8 mouse cellular contexts compared by ENCODE assay signal in the genomic region with DNA sequence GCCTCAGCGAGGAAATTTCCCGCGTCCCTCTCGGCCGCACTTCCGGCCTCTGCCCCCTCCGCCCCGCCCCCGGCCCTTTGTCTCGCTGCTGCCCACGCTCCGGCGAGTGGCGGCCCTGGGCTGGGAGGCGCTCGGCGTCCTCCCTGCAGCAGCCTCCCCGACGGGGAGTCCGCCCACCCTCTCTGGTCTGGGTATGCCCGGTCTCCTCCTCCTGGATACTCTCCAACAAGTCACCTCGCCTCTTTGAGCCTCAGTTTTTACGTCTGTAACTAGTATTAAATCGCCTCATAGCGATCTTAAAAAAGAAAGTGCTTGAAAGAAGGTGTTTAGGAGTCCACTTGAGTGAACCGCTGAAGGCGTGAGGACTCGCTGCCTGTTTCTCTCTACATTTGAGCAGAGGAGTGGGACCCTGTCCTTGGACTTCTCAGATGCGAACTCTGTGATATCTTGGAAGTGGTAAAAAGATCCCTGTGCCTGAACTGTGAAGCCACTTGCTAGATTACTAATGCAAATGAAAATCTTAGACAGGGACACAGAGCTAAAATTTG. TPM values are rescaled to one million over a fixed set of nuclear protein-coding genes. Genes with fewer than 3 reads are reported as not detected.
DNase-seq lines count a peak whose midpoint lies in the region; ATAC-seq lines count a peak whose summit lies in the region.

Gene Gprin1 (minus strand): TSS at position 11 of the 548 bp plus-strand sequence.

- H3K4me3 ChIP-seq in heart, embryonic 14.5 days (ENCODE audit: control insufficient read depth in 1 of 2, insufficient read depth in 1 of 2, low read depth in 1 of 2, low read length in 2 of 2), result peak within 1 kb of the TSS; percentile 51
- peak within 1 kb of the TSS; percentile 68 for H3K4me3 ChIP-seq in forebrain, embryonic 13.5 days
- H3K4me3 ChIP-seq in limb, embryonic 12.5 days (replicated peaks), result peak within 1 kb of the TSS; percentile 57

- H3K36me3 ChIP-seq in heart, embryonic 14.5 days (ENCODE audit: control insufficient read depth, insufficient read depth, low read length), result no peaks in the 10 kb centered on the region
- H3K36me3 ChIP-seq in forebrain, embryonic 13.5 days (ENCODE audit: poor library complexity, severe bottlenecking), result no peaks in the 10 kb centered on the region; the same call in 1 of the 2 replicates
- H3K36me3 ChIP-seq in limb, embryonic 12.5 days, result no peaks in the 10 kb centered on the region

- peaks cover 73% of the 10 kb centered on the region for H3K27me3 ChIP-seq in heart, embryonic 14.5 days (ENCODE audit: control insufficient read depth, insufficient read depth, low read length)
- peaks cover 27% of the 10 kb centered on the region for H3K27me3 ChIP-seq in forebrain, embryonic 13.5 days
- H3K27me3 ChIP-seq in limb, embryonic 12.5 days, result peaks cover 85% of the 10 kb centered on the region

- H3K4me1 ChIP-seq in heart, embryonic 14.5 days (ENCODE audit: control insufficient read depth in 2 of 2, insufficient read depth in 2 of 2, low read length in 2 of 2), result peaks cover 0 to 11% of the 10 kb centered on the region in 2 experiments; a peak in 2 of 4 replicates
- peaks cover 62% of the 10 kb centered on the region for H3K4me1 ChIP-seq in forebrain, embryonic 13.5 days
- peaks cover 10% of the 10 kb centered on the region; the same call in 1 of the 2 replicates for H3K4me1 ChIP-seq in limb, embryonic 12.5 days (replicated peaks)

- no peak within 1 kb of the TSS for H3K27ac ChIP-seq in heart, embryonic 14.5 days (replicated peaks in 1 of 2; ENCODE audit: control insufficient read depth in 1 of 2, insufficient read depth in 1 of 2, low read depth in 2 of 2, low read length in 2 of 2)
- H3K27ac ChIP-seq in forebrain, embryonic 13.5 days, result peak within 1 kb of the TSS; percentile 85
- H3K27ac ChIP-seq in limb, embryonic 12.5 days, result no peak within 1 kb of the TSS

- intact Hi-C loops in heart, postnatal 36 days (cut with DNase I), result no loop called here

- 3% methylated on average over 23 of the region's 29 CpGs for WGBS in heart, embryonic 14.5 days
- WGBS in forebrain, embryonic 13.5 days, result 2% methylated on average over 29 of the region's 29 CpGs
- 3% methylated on average over 29 of the region's 29 CpGs for WGBS in limb, embryonic 12.5 days

- peak within 1 kb of the TSS; percentile 90 for H3K4me2 ChIP-seq in heart, embryonic 14.5 days (ENCODE audit: low read length)
- peak within 1 kb of the TSS; percentile 72 for H3K4me2 ChIP-seq in forebrain, embryonic 13.5 days
- H3K4me2 ChIP-seq in limb, embryonic 12.5 days, result peak within 1 kb of the TSS; percentile 89

- no peak within 1 kb of the TSS for H3K9ac ChIP-seq in heart, embryonic 14.5 days (ENCODE audit: low read length)
- H3K9ac ChIP-seq in forebrain, embryonic 13.5 days, result peak within 1 kb of the TSS; percentile 80
- no peak within 1 kb of the TSS for H3K9ac ChIP-seq in limb, embryonic 12.5 days (replicated peaks)

- no peak for ATAC-seq in heart, embryonic 14.5 days (ENCODE audit: insufficient number of reproducible peaks, insufficient read depth, low FRiP score, low read depth)
- peak; percentile 77 for ATAC-seq in forebrain, embryonic 13.5 days
- ATAC-seq in limb, embryonic 12.5 days (ENCODE audit: insufficient number of reproducible peaks, insufficient read depth, low FRiP score, low TSS enrichment, low read depth), result no peak
- no peak for ATAC-seq in CD4-positive, CD25-positive, alpha-beta regulatory T cell, adult 4 months

- no peak for DNase-seq in heart, postnatal 4 days
- peak; percentile 26 for DNase-seq in ZHBTc4 (ENCODE audit: low read depth, low spot score)
- no peak for DNase-seq in right cerebral cortex, adult 2 months (ENCODE audit: low spot score in 2 of 2)
- DNase-seq in heart, postnatal 36 days, result no peak

- no peaks in the 10 kb centered on the region for H3K9me3 ChIP-seq in heart, embryonic 14.5 days (ENCODE audit: control insufficient read depth, low read length)
- no peaks in the 10 kb centered on the region for H3K9me3 ChIP-seq in forebrain, embryonic 13.5 days (replicated peaks)
- H3K9me3 ChIP-seq in limb, embryonic 12.5 days, result no peaks in the 10 kb centered on the region

RNA-seq across cellular contexts. Expression of gene Gprin1, which starts in this region (rescaled TPM):
- 0.08 and 0.12 TPM in 2 replicates for polyA plus RNA-seq in heart, embryonic 14.5 days (2014; fragmentation: Nextera tagmentation; extraction: Ambion mirVana)
- under 1 TPM; 0.10 to 0.11 TPM for total RNA-seq in heart, postnatal 4 days (2021)
- 3.5 TPM in 2 replicates for polyA plus RNA-seq in forebrain, embryonic 13.5 days (2015; fragmentation: Nextera tagmentation; extraction: Ambion mirVana)
- 0.45 and 0.51 TPM in 2 replicates for polyA plus RNA-seq in limb, embryonic 12.5 days (2016; fragmentation: Nextera tagmentation; extraction: Ambion mirVana)
- not detected for polyA plus RNA-seq in CD4-positive, CD25-positive, alpha-beta regulatory T cell, adult 4 months (2017; shearing (Covaris generic))
- not detected for total RNA-seq in heart, postnatal 36 days (2021)
